Mouse (Mus musculus): ENCODE measurements around the gene Mob2.

GRCm38 (mm10) chr7:142084395-142084794 lies 23.5 kb upstream of the Mob2 start:
- TF ChIP-seq CTCF (conservative IDR thresholded peaks at IDR 0.05; ENCODE audit: low read length) (no peak), POU5F1 (IDR thresholded peaks at IDR 0.05; ENCODE audit: borderline replicate concordance, low read length) (no peak)

Measured in E14TG2a.4 (cell line).